Mouse (Mus musculus) bone marrow macrophage, adult 2 months (primary cell): ENCODE results near the gene Ubap2.

ENCODE experiments used
- CTCF ChIP-seq: IDR thresholded peaks from 2 replicates; pipeline ENCODE4 v1.5.1; 2012; ENCODE audit warnings: low read depth, mild to moderate bottlenecking, low read length, moderate library complexity
- POLR2A ChIP-seq: IDR thresholded peaks from 2 replicates; pipeline ENCODE4 v1.6.1; 2012; ENCODE audit warnings: mild to moderate bottlenecking, low read depth, low read length, borderline replicate concordance

DNA sequence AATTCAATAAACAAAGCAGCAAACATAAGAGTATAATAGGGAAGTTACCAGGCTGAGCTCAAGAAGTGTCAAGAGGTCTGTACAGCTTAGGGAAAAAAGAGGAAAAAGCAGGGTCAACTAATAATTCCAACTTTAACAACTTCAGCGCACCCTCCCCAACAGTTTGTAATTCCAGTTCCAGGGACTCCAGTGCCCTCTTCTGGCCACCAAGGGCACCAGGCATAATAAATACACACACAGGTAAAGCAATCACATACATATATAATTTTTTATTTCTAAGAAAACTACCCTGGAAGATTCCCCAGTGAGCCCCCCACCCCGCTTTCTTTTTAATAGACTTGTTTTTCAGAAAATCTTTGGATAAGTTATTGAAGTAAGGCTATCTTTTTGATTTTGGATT lies 29.5 kb downstream of the Ubap2 start:
- TF ChIP-seq POLR2A (no peak), CTCF (no peak)
